Mouse (Mus musculus): ENCODE results near the gene Ctsm. TPM values are rescaled to one million over a fixed set of nuclear protein-coding genes. Genes with fewer than 3 reads are reported as not detected.

Gene Ctsm
- not detected for polyA plus RNA-seq (2017; shearing (Covaris generic))

GRCm38 (mm10) chr13:61541631-61542030 is at the start of gene Ctsm:
Ctsm (minus strand) TSS chr13:61541839.

GRCm38 (mm10) chr13:61570027-61570426 is 28.4 kb upstream of the Ctsm start, which contains the start of gene Cts3:
Cts3 (minus strand) TSS chr13:61570127.

DNA sequence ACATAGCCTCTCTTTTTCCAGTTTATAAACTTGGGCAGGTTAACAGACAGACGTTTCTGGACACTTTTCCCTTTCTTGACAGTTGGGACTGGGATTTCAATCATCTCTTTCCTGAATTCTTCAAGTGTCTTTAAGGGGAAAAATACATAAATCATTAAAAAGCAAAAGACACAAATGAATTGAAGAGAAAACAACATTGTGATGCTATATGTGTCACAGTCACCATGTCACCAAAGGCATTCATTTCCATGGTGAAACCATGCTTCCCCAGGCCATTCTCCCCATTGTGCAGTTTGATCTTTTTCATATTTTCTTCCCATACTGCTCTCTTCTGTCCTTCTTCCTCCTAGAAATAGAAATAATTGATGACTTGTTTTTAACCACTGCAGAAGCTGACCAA is 26.4 kb upstream of the Ctsm start, which contains the start of gene Gm49352:
Gm49352 (minus strand) TSS at position 101 of the 400 bp plus-strand sequence.

Other genes with a start within 250 kb of the Ctsm start
- gene Cts7, start 183.6 kb downstream of the Ctsm start, polyA plus RNA-seq (2017; shearing (Covaris generic)) = not detected
- gene Gm49352, start 26.3 kb upstream of the Ctsm start, polyA plus RNA-seq (2017; shearing (Covaris generic)) = not detected
- not detected for gene Cts3, start 28.3 kb upstream of the Ctsm start, polyA plus RNA-seq (2017; shearing (Covaris generic))

Measured in naive thymus-derived CD4-positive, alpha-beta T cell, adult 5 months (primary cell).